Mouse (Mus musculus): ENCODE measurements around the gene Fbxo36.

DNA sequence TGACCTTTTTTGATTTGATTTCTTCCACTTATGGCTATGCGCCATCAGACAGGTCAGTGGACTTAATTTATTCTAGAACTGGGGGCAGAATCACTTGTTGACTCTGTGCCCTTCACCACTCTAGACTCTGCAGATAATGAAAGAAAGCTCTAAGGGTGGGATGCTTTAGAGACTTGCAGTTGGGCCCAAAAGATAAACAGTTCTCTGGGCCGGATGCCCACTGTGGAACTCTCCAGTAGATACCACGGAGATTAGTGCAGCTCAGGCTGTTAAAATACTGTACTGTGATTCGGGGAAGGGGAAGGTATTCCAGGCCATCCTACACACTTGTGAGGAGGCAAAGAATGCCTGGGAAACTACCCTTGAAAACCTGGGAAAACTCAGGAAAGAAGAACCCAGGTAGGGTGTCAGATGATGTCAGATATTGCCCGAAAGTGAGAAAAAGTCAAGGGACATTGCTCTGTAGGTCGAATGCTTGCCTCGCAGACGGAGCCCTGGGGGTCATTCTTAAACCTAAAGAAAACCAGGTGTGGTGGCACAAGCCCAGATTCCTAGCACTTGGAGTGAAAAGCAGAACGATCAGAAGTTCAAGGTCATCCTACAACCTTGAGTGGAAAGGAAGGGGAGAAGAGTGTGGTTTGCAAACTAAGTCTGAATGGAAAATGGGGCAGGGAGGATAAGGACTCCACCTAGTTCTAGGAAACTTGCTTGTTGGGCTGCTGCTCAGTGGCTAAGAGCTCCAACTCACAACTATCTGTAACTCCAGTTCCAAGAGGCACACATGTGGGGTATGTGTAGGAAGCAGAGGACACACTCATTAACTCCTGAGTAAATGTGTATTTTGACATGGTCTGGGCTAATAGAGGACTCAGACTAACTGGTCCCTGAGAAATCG lies 21.0 kb downstream of the Fbxo36 start:
- TF ChIP-seq CTCF (IDR thresholded peaks at IDR 0.05; ENCODE audit: low read depth) (no peak), EP300 (IDR thresholded peaks at IDR 0.05; ENCODE audit: low read depth) (no peak)
